18 mouse cellular contexts compared by ENCODE assay signal in genomic region chr8:83187363-83187962, GRCm38 (mm10). TPM values are rescaled to one million over a fixed set of nuclear protein-coding genes. Genes with fewer than 3 reads are reported as not detected.
A peak's percentile ranks its signal among the peaks of the same experiment; 100 is the strongest.
DNase-seq lines count a peak whose midpoint lies in the region; ATAC-seq and TF ChIP-seq lines count a peak whose summit lies in the region.
"Had no signal": no experiment of that assay in that cellular context is flagged by ENCODE, and none has a peak within 500 bp of the region (broad histone marks: within the 10 kb centered on the region; RNA-seq: fewer than 3 reads in every experiment).

No protein-coding gene starts in this region.

- H3K9ac ChIP-seq in hindbrain, embryonic 11.5 days (ENCODE audit: low read depth, low read length): no peak overlapping the region
- H3K9ac ChIP-seq in neural tube, embryonic 12.5 days: no peak overlapping the region
- no peak overlapping the region for H3K9ac ChIP-seq in hindbrain, embryonic 16.5 days (ENCODE audit: low read depth, low read length)
- H3K9ac ChIP-seq: embryonic facial prominence, embryonic 12.5 days; liver, embryonic 13.5 days; stomach, embryonic 15.5 days had no signal

- H3K4me2 ChIP-seq in hindbrain, embryonic 11.5 days (replicated peaks; ENCODE audit: low read depth, low read length): no peak overlapping the region
- no peak overlapping the region for H3K4me2 ChIP-seq in neural tube, embryonic 12.5 days (replicated peaks)
- H3K4me2 ChIP-seq in hindbrain, embryonic 16.5 days (ENCODE audit: low read length): no peak overlapping the region
- H3K4me2 ChIP-seq: embryonic facial prominence, embryonic 12.5 days; liver, embryonic 13.5 days; stomach, embryonic 15.5 days had no signal

- no peak for TF ChIP-seq CTCF in left cerebral cortex, adult 2 months (IDR thresholded peaks at IDR 0.05)

- no peaks in the 10 kb centered on the region for H3K27me3 ChIP-seq in hindbrain, embryonic 11.5 days (ENCODE audit: control insufficient read depth, insufficient read depth, low read length)
- H3K27me3 ChIP-seq in hindbrain, embryonic 10.5 days (ENCODE audit: insufficient read depth, poor library complexity, severe bottlenecking): no peaks in the 10 kb centered on the region
- H3K27me3 ChIP-seq in neural tube, embryonic 12.5 days (replicated peaks): no peaks in the 10 kb centered on the region
- no peaks in the 10 kb centered on the region for H3K27me3 ChIP-seq in hindbrain, embryonic 16.5 days (replicated peaks; ENCODE audit: control insufficient read depth, insufficient read depth, low read length)
- H3K27me3 ChIP-seq: embryonic facial prominence, embryonic 12.5 days; liver, embryonic 13.5 days; stomach, embryonic 15.5 days had no signal

- no peak for DNase-seq in hindbrain, embryonic 11.5 days (ENCODE audit: low spot score)
- DNase-seq in hindbrain, embryonic 10.5 days (ENCODE audit: low spot score): no peak
- DNase-seq in neural tube, embryonic 10.5 days (ENCODE audit: extremely low spot score, low spot score): no peak
- DNase-seq in left cerebral cortex, postnatal 36 days (ENCODE audit: low spot score in 2 of 2): no peak
- no peak for DNase-seq in left cerebral cortex, adult 2 months (ENCODE audit: extremely low spot score in 1 of 2, low spot score in 2 of 2)
- DNase-seq: adrenal gland, postnatal 10 days; cerebellum, adult 11-12 months; gastrocnemius, postnatal 14 days; kidney, adult 8-10 months; layer of hippocampus, postnatal 36 days; liver, embryonic 13.5 days; spleen, adult 18-20 months had no signal

- intact Hi-C loops in left cerebral cortex, postnatal 36 days (cut with DNase I): no loop called here
- intact Hi-C loops in left cerebral cortex, adult 2 months (cut with DNase I): no loop called here

- no peaks in the 10 kb centered on the region for H3K36me3 ChIP-seq in hindbrain, embryonic 11.5 days (ENCODE audit: control insufficient read depth, insufficient read depth, low read length)
- no peaks in the 10 kb centered on the region for H3K36me3 ChIP-seq in hindbrain, embryonic 10.5 days
- H3K36me3 ChIP-seq in neural tube, embryonic 12.5 days: no peaks in the 10 kb centered on the region
- no peaks in the 10 kb centered on the region for H3K36me3 ChIP-seq in hindbrain, embryonic 16.5 days (ENCODE audit: control insufficient read depth, insufficient read depth, low read length)
- H3K36me3 ChIP-seq: embryonic facial prominence, embryonic 12.5 days; liver, embryonic 13.5 days; stomach, embryonic 15.5 days had no signal

- ATAC-seq in hindbrain, embryonic 11.5 days (ENCODE audit: low FRiP score): peak; percentile 31; the same call in 1 of the 2 replicates
- ATAC-seq in neural tube, embryonic 12.5 days (ENCODE audit: low FRiP score, low read depth): peak; percentile 48
- ATAC-seq in hindbrain, embryonic 16.5 days: peak; percentile 41; the same call in 1 of the 2 replicates

- no peak overlapping the region for H3K27ac ChIP-seq in hindbrain, embryonic 11.5 days (ENCODE audit: low read depth, low read length)
- no peak overlapping the region for H3K27ac ChIP-seq in hindbrain, embryonic 10.5 days
- H3K27ac ChIP-seq in neural tube, embryonic 12.5 days: no peak overlapping the region
- no peak overlapping the region for H3K27ac ChIP-seq in hindbrain, embryonic 16.5 days (ENCODE audit: low read depth, low read length)
- H3K27ac ChIP-seq in left cerebral cortex, adult 2 months: no peak overlapping the region
- H3K27ac ChIP-seq: embryonic facial prominence, embryonic 12.5 days; liver, embryonic 13.5 days had no signal

- no peak overlapping the region for H3K4me3 ChIP-seq in hindbrain, embryonic 11.5 days (ENCODE audit: low read depth, low read length)
- no peak overlapping the region for H3K4me3 ChIP-seq in hindbrain, embryonic 10.5 days
- H3K4me3 ChIP-seq in neural tube, embryonic 12.5 days: no peak overlapping the region
- no peak overlapping the region for H3K4me3 ChIP-seq in hindbrain, embryonic 16.5 days (ENCODE audit: low read length)
- H3K4me3 ChIP-seq in left cerebral cortex, adult 2 months: no peak overlapping the region
- H3K4me3 ChIP-seq: embryonic facial prominence, embryonic 12.5 days; liver, embryonic 13.5 days; stomach, embryonic 15.5 days had no signal

- H3K9me3 ChIP-seq in hindbrain, embryonic 11.5 days (ENCODE audit: control insufficient read depth, low read length): no peaks in the 10 kb centered on the region
- H3K9me3 ChIP-seq in hindbrain, embryonic 10.5 days: no peaks in the 10 kb centered on the region
- no peaks in the 10 kb centered on the region for H3K9me3 ChIP-seq in neural tube, embryonic 12.5 days
- no peaks in the 10 kb centered on the region for H3K9me3 ChIP-seq in hindbrain, embryonic 16.5 days (ENCODE audit: control insufficient read depth, low read length)
- H3K9me3 ChIP-seq: embryonic facial prominence, embryonic 12.5 days; liver, embryonic 13.5 days; stomach, embryonic 15.5 days had no signal

- H3K4me1 ChIP-seq in hindbrain, embryonic 11.5 days (replicated peaks; ENCODE audit: control insufficient read depth, insufficient read depth, low read length): peaks cover 4% of the 10 kb centered on the region; the same call in 1 of the 2 replicates
- H3K4me1 ChIP-seq in hindbrain, embryonic 10.5 days (replicated peaks): peaks cover 17% of the 10 kb centered on the region
- peaks cover 12% of the 10 kb centered on the region for H3K4me1 ChIP-seq in neural tube, embryonic 12.5 days
- H3K4me1 ChIP-seq in hindbrain, embryonic 16.5 days (ENCODE audit: control insufficient read depth, insufficient read depth, low read depth, low read length): no peaks in the 10 kb centered on the region; the same call in 1 of the 2 replicates
- H3K4me1 ChIP-seq: embryonic facial prominence, embryonic 12.5 days; liver, embryonic 13.5 days had no signal

- WGBS in hindbrain, embryonic 11.5 days: 88% methylated on average over 10 of the region's 10 CpGs
- WGBS in hindbrain, embryonic 10.5 days: 93% methylated on average over 10 of the region's 10 CpGs
- WGBS in neural tube, embryonic 12.5 days: 76% methylated on average over 10 of the region's 10 CpGs
- WGBS in hindbrain, embryonic 16.5 days: 66% methylated on average over 10 of the region's 10 CpGs

RNA-seq across cellular contexts. Expression of gene Gm10645, which starts 21.5 kb away (rescaled TPM):
- polyA plus RNA-seq in hindbrain, embryonic 11.5 days (2014; fragmentation: Nextera tagmentation; extraction: Ambion mirVana): 6.3 and 8.5 TPM in 2 replicates
- polyA plus RNA-seq in hindbrain, embryonic 10.5 days (2016; fragmentation: Nextera tagmentation; extraction: Ambion mirVana): 2.9 and 3.2 TPM in 2 replicates
- 8.1 and 9.2 TPM in 2 replicates for polyA plus RNA-seq in neural tube, embryonic 12.5 days (2016; fragmentation: Nextera tagmentation; extraction: Ambion mirVana)
- polyA plus RNA-seq in hindbrain, embryonic 16.5 days (2015; fragmentation: Nextera tagmentation; extraction: Ambion mirVana): 6.9 and 7.2 TPM in 2 replicates
- 1 to 10 TPM; 1.6 to 2.3 TPM for total RNA-seq in left cerebral cortex, postnatal 36 days (2021)
- 1 to 10 TPM; 1.5 to 1.8 TPM for total RNA-seq in left cerebral cortex, adult 2 months (2021)
- total RNA-seq: gastrocnemius, postnatal 14 days; heart, adult 8-10 months; megakaryocyte progenitor cell, adult 5-6 weeks had no signal

RNA-seq across cellular contexts. Expression of gene Tbc1d9, which starts 22.3 kb away (rescaled TPM):
- polyA plus RNA-seq in hindbrain, embryonic 11.5 days (2014; fragmentation: Nextera tagmentation; extraction: Ambion mirVana): 12.8 and 14.8 TPM in 2 replicates
- 6.5 and 8.3 TPM in 2 replicates for polyA plus RNA-seq in hindbrain, embryonic 10.5 days (2016; fragmentation: Nextera tagmentation; extraction: Ambion mirVana)
- polyA plus RNA-seq in neural tube, embryonic 12.5 days (2016; fragmentation: Nextera tagmentation; extraction: Ambion mirVana): 16.3 and 20.2 TPM in 2 replicates
- 16.2 and 16.5 TPM in 2 replicates for polyA plus RNA-seq in hindbrain, embryonic 16.5 days (2015; fragmentation: Nextera tagmentation; extraction: Ambion mirVana)
- total RNA-seq in left cerebral cortex, postnatal 36 days (2021): 100 to 1,000 TPM in 1 of 2 experiments, 10 to 100 TPM in 1; 98.4 to 106 TPM
- 100 to 1,000 TPM in 1 of 2 experiments, 10 to 100 TPM in 1; 99.1 to 102 TPM for total RNA-seq in left cerebral cortex, adult 2 months (2021)
